Comparison of ENCODE assay signal across 22 mouse cellular contexts in the genomic region with DNA sequence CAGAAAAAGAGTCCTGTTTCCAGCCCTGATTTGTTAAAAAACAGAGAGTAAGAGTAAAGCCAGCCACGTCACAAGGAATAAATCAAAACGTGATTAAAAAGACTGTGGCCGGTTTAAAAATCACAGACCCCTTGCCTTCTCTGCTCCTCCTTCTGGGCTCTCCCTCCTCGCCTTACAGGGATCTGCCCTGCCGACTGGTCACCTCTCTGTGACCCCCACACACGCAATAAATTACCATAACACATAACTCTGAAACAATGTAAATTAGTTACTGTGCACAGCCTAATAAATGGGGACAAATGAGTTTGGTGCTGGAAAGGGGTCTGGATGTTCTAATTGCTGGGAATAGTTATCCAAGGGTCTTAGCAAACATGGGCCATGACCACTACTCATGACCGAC. TPM values are rescaled to one million over a fixed set of nuclear protein-coding genes. Genes with fewer than 3 reads are reported as not detected.
DNase-seq lines count a peak whose midpoint lies in the region; ATAC-seq and TF ChIP-seq lines count a peak whose summit lies in the region.
"Had no signal": no experiment of that assay in that cellular context is flagged by ENCODE, and none has a peak within 500 bp of the region (broad histone marks: within the 10 kb centered on the region; RNA-seq: fewer than 3 reads in every experiment).

No protein-coding gene starts in this region.

- no peak overlapping the region for H3K9ac ChIP-seq in heart, adult 2 months (ENCODE audit: low read depth, low read length)
- peak overlapping the region; percentile 61 for H3K9ac ChIP-seq in hindbrain, embryonic 13.5 days
- H3K9ac ChIP-seq in limb, embryonic 11.5 days (ENCODE audit: low read length) = no peak overlapping the region
- peak overlapping the region; percentile 56 for H3K9ac ChIP-seq in neural tube, embryonic 13.5 days
- H3K9ac ChIP-seq: embryonic facial prominence, embryonic 13.5 days; heart, embryonic 12.5 days; liver, embryonic 12.5 days; lung, embryonic 14.5 days; midbrain, embryonic 12.5 days had no signal

- H3K9me3 ChIP-seq in hindbrain, embryonic 13.5 days = no peaks in the 10 kb centered on the region
- H3K9me3 ChIP-seq in limb, embryonic 11.5 days (ENCODE audit: control insufficient read depth, low read length) = no peaks in the 10 kb centered on the region
- no peaks in the 10 kb centered on the region for H3K9me3 ChIP-seq in neural tube, embryonic 13.5 days
- H3K9me3 ChIP-seq: embryonic facial prominence, embryonic 13.5 days; heart, embryonic 12.5 days; liver, embryonic 12.5 days; midbrain, embryonic 12.5 days had no signal

- TF ChIP-seq POLR2A in heart, adult 2 months (IDR thresholded peaks at IDR 0.05; ENCODE audit: insufficient read depth, low read depth, low read length) = no peak

- no peaks in the 10 kb centered on the region for H3K79me2 ChIP-seq in heart, adult 2 months (replicated peaks; ENCODE audit: control insufficient read depth, insufficient read depth, low read length)

- H3K27ac ChIP-seq in heart, adult 2 months = peak overlapping the region; percentile 58
- H3K27ac ChIP-seq in hindbrain, embryonic 13.5 days = peak overlapping the region; percentile 73
- no peak overlapping the region for H3K27ac ChIP-seq in limb, embryonic 11.5 days (replicated peaks; ENCODE audit: low read depth, low read length)
- H3K27ac ChIP-seq in neural tube, embryonic 13.5 days (replicated peaks) = peak overlapping the region; percentile 79
- H3K27ac ChIP-seq: embryonic facial prominence, embryonic 13.5 days; liver, embryonic 12.5 days had no signal

- no peak overlapping the region for H3K4me3 ChIP-seq in heart, adult 2 months
- no peak overlapping the region for H3K4me3 ChIP-seq in hindbrain, embryonic 13.5 days
- no peak overlapping the region for H3K4me3 ChIP-seq in limb, embryonic 11.5 days (ENCODE audit: low read depth, low read length)
- 0 out of 2 replicates have a peak overlapping the region, but pooled peaks have one; percentile 14 for H3K4me3 ChIP-seq in neural tube, embryonic 13.5 days
- H3K4me3 ChIP-seq: embryonic facial prominence, embryonic 13.5 days; heart, embryonic 12.5 days; liver, embryonic 12.5 days; midbrain, embryonic 12.5 days had no signal

- no peak for TF ChIP-seq EP300 in heart, adult 2 months (IDR thresholded peaks at IDR 0.05; ENCODE audit: insufficient read depth, low read depth, low read length)

- H3K36me3 ChIP-seq in heart, adult 2 months (ENCODE audit: control insufficient read depth, insufficient read depth, low read length) = no peaks in the 10 kb centered on the region; the same call in 1 of the 2 replicates
- H3K36me3 ChIP-seq in hindbrain, embryonic 13.5 days = 0 out of 2 replicates have a peak, but pooled peaks cover 4% of the 10 kb centered on the region
- no peaks in the 10 kb centered on the region for H3K36me3 ChIP-seq in limb, embryonic 11.5 days (ENCODE audit: control insufficient read depth, insufficient read depth, low read length)
- H3K36me3 ChIP-seq in neural tube, embryonic 13.5 days = peaks cover 27% of the 10 kb centered on the region
- H3K36me3 ChIP-seq: embryonic facial prominence, embryonic 13.5 days; heart, embryonic 12.5 days; liver, embryonic 12.5 days had no signal

- peaks cover 23% of the 10 kb centered on the region for H3K4me1 ChIP-seq in heart, adult 2 months (ENCODE audit: control insufficient read depth, insufficient read depth, low read length)
- peaks cover 97% of the 10 kb centered on the region for H3K4me1 ChIP-seq in hindbrain, embryonic 13.5 days (replicated peaks)
- H3K4me1 ChIP-seq in limb, embryonic 11.5 days (ENCODE audit: control insufficient read depth, insufficient read depth, low read length) = peaks cover 66% of the 10 kb centered on the region
- H3K4me1 ChIP-seq in neural tube, embryonic 13.5 days (replicated peaks) = peaks cover 97% of the 10 kb centered on the region
- H3K4me1 ChIP-seq: liver, embryonic 12.5 days had no signal

- intact Hi-C loops in heart, adult 2 months (cut with DNase I) = loop anchor here (5.0 kb wide), 1 partner anchor 50 kb away; no protein-coding TSS in a partner anchor

- TF ChIP-seq CTCF in heart, adult 2 months (IDR thresholded peaks at IDR 0.05) = no peak

- H3K27me3 ChIP-seq in heart, adult 2 months (ENCODE audit: control insufficient read depth, insufficient read depth, low read length) = no peaks in the 10 kb centered on the region
- H3K27me3 ChIP-seq in hindbrain, embryonic 13.5 days = 0 out of 2 replicates have a peak, but pooled peaks cover 13% of the 10 kb centered on the region
- H3K27me3 ChIP-seq in limb, embryonic 11.5 days (ENCODE audit: control insufficient read depth, insufficient read depth, low read length) = 0 out of 2 replicates have a peak, but pooled peaks cover 2% of the 10 kb centered on the region
- H3K27me3 ChIP-seq in neural tube, embryonic 13.5 days = peaks cover 9% of the 10 kb centered on the region; the same call in 1 of the 2 replicates

- no peak for ATAC-seq in hindbrain, embryonic 13.5 days (ENCODE audit: low FRiP score)
- ATAC-seq in limb, embryonic 11.5 days (ENCODE audit: insufficient number of reproducible peaks, low FRiP score, low TSS enrichment, low read depth) = no peak
- ATAC-seq in neural tube, embryonic 13.5 days (ENCODE audit: low read depth) = no peak
- ATAC-seq in frontal cortex, adult (ENCODE audit: low TSS enrichment) = no peak
- ATAC-seq: liver, embryonic 12.5 days had no signal

- no peak for DNase-seq in heart, adult 2 months
- DNase-seq in heart, adult 9 months (ENCODE audit: low spot score in 2 of 2) = no peak
- peak; percentile 54 for DNase-seq in limb, embryonic 11.5 days (ENCODE audit: low spot score)
- DNase-seq in thymus, postnatal 25 days = no peak
- DNase-seq: B cell, adult 2 months; cerebellum, adult 11-12 months; cerebellum, postnatal 25 days; gastrocnemius, postnatal 25 days; heart, postnatal 36 days; kidney, adult 11 months; kidney, postnatal 14 days; lung, embryonic 14.5 days; lung, postnatal 4 days; thymus, postnatal 36 days had no signal

- peak overlapping the region; percentile 77 for H3K4me2 ChIP-seq in hindbrain, embryonic 13.5 days
- H3K4me2 ChIP-seq in limb, embryonic 11.5 days (ENCODE audit: low read depth, severe bottlenecking) = peak overlapping the region; percentile 27; the same call in 1 of the 2 replicates
- H3K4me2 ChIP-seq in neural tube, embryonic 13.5 days = peak overlapping the region; percentile 62
- H3K4me2 ChIP-seq: heart, embryonic 12.5 days; liver, embryonic 12.5 days; lung, embryonic 14.5 days had no signal

- WGBS in heart, adult 2 months = 71% methylated on average over 7 of the region's 7 CpGs
- 40% methylated on average over 7 of the region's 7 CpGs for WGBS in hindbrain, embryonic 13.5 days
- 6% methylated on average over 7 of the region's 7 CpGs for WGBS in limb, embryonic 11.5 days
- WGBS in neural tube, embryonic 13.5 days = 24% methylated on average over 7 of the region's 7 CpGs

RNA-seq across cellular contexts. Expression of gene Ebf3, which starts 17.1 kb away (rescaled TPM):
- total RNA-seq in heart, adult 2 months (2021) = 1 to 10 TPM; 6.1 to 7.5 TPM
- 5.0 and 6.0 TPM in 2 replicates for polyA plus RNA-seq in heart, adult 2 months (2012; rRNA removed)
- 22.2 and 27.7 TPM in 2 replicates for polyA plus RNA-seq in hindbrain, embryonic 13.5 days (2015; fragmentation: Nextera tagmentation; extraction: Ambion mirVana)
- 9.8 and 10.3 TPM in 2 replicates for polyA plus RNA-seq in limb, embryonic 11.5 days (2014; fragmentation: Nextera tagmentation; extraction: Ambion mirVana)
- polyA plus RNA-seq in neural tube, embryonic 13.5 days (2015; fragmentation: Nextera tagmentation; extraction: Ambion mirVana) = 23.9 and 24.1 TPM in 2 replicates
- total RNA-seq: neutrophil, adult 5-6 weeks had no signal

Comparison
In these comparisons a context has a peak if more than half of its experiments do, and no peak if none do; other contexts are left out.
1. H3K9ac ChIP-seq: peak in hindbrain, embryonic 13.5 days (single experiment) and neural tube, embryonic 13.5 days (single experiment); none in heart, adult 2 months (single experiment) and limb, embryonic 11.5 days (single experiment).
2. H3K4me2 ChIP-seq: peak in every context shown above with its lines; median percentile 77 in hindbrain, embryonic 13.5 days; 62 in neural tube, embryonic 13.5 days; 27 in limb, embryonic 11.5 days.